Mouse (Mus musculus): Measurements from ENCODE around the gene Sema4d. TPM values are rescaled to one million over a fixed set of nuclear protein-coding genes. Genes with fewer than 3 reads are reported as not detected.
"Not testable (repeated sequence)": the region's sequence is repeated elsewhere in the genome, so short reads cannot be mapped to it uniquely, and the experiment has no call there.

Sema4d gene
- 6.8 and 7.1 TPM in 2 replicates for polyA plus RNA-seq (2016; fragmentation: Nextera tagmentation; extraction: Ambion mirVana)

DNA sequence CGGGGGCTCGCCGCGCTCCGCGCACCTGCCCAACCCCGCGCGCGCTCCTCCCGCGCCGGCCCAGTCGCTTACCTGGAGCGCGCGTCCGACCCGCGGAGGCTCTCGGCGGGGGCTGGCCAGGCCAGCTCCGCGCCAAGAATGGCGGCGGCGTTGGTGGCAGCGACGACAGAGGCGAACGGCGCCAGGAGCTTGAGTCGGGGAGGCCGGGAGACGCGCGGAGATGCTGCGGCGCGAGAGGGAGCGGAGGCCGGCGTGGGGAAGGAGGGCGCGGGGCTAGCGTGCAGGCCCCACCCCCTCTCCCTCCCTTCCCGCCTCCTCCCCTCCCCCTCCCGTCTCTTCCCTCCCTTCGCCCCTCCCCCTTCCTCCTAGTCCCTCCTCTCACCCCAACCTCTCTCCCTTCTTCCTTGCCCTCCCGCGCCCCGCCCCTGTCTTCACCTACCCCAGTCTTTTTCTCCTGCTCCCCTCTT lies at the start of gene Sema4d:
Gene Sema4d (minus strand): TSS at position 323 of the 467 bp plus-strand sequence.
- Histone ChIP-seq H3K9me3 (no peaks in the 10 kb centered on the region), H3K27me3 (peaks cover 16% of the 10 kb centered on the region), H3K4me1 (peaks cover 19% of the 10 kb centered on the region), H3K9ac (peak within 1 kb of the TSS; percentile 69), H3K36me3 (no peaks in the 10 kb centered on the region), H3K27ac (peak within 1 kb of the TSS; percentile 23; the same call in 1 of the 2 replicates), H3K4me3 (peak within 1 kb of the TSS; percentile 81), H3K4me2 (replicated peaks) (peak within 1 kb of the TSS; percentile 94)
- ATAC-seq (ENCODE audit: insufficient number of reproducible peaks, insufficient read depth, low FRiP score, low TSS enrichment) = 0 out of 2 replicates have a peak, but pooled peaks have one; percentile 37
- WGBS = 0% methylated on average over 42 of the region's 52 CpGs

DNA sequence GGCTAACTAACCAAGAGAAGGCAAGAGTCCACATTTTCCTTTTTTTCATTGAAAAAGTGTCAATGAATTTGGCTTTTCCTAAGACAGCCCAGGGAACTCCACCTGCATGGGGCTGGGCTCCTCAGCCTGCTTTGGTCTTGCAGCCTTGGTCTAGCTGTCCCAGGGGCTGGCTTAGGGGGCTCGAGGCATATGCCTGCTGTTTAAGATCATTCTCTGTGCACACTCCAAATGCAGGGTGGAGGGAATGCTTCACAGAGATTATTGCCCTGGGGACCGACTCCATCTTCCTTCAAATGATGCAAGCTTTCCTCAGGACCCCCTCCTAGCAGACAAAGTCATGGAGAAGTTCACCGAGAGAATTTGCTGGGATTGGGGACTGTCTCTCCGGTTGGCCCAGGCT lies 49.8 kb upstream of the Sema4d start:
- Histone ChIP-seq H3K27me3 (peaks cover 5% of the 10 kb centered on the region; the same call in 1 of the 2 replicates), H3K9ac (no peak overlapping the region), H3K4me3 (no peak overlapping the region), H3K36me3 (no peaks in the 10 kb centered on the region), H3K4me1 (peaks cover 40% of the 10 kb centered on the region), H3K4me2 (replicated peaks) (no peak overlapping the region), H3K9me3 (no peaks in the 10 kb centered on the region), H3K27ac (no peak overlapping the region)
- 63% methylated on average over 4 of the region's 4 CpGs for WGBS
- ATAC-seq (ENCODE audit: insufficient number of reproducible peaks, insufficient read depth, low FRiP score, low TSS enrichment) = no peak

DNA sequence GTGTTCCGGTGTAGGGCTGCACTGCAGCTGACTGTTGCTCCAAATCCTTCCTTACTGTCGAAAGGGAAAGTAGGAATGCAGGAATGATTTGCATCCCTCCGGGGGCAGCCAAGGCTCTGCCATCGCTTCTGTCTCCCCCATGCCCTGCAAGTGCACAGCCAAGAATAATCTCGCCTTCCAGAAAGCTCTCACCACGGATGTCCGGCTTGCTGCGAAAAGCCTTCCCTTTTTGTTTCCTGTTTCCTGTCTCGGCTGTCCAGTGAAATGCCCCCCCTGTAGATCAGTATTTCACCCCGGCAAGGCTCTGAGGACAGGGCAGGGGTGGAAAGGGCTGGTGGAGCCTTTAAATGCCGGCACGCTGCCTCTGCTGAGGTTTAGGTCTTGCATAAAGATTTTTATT lies 49.2 kb upstream of the Sema4d start:
- Histone ChIP-seq H3K4me3 (no peak overlapping the region), H3K4me1 (peaks cover 38% of the 10 kb centered on the region), H3K9ac (no peak overlapping the region), H3K4me2 (replicated peaks) (peak overlapping the region; percentile 30), H3K27ac (0 out of 2 replicates have a peak overlapping the region, but pooled peaks have one; percentile 42), H3K36me3 (no peaks in the 10 kb centered on the region), H3K27me3 (peaks cover 5% of the 10 kb centered on the region; the same call in 1 of the 2 replicates), H3K9me3 (no peaks in the 10 kb centered on the region)
- 7% methylated on average over 12 of the region's 12 CpGs for WGBS
- ATAC-seq (ENCODE audit: insufficient number of reproducible peaks, insufficient read depth, low FRiP score, low TSS enrichment) = no peak

DNA sequence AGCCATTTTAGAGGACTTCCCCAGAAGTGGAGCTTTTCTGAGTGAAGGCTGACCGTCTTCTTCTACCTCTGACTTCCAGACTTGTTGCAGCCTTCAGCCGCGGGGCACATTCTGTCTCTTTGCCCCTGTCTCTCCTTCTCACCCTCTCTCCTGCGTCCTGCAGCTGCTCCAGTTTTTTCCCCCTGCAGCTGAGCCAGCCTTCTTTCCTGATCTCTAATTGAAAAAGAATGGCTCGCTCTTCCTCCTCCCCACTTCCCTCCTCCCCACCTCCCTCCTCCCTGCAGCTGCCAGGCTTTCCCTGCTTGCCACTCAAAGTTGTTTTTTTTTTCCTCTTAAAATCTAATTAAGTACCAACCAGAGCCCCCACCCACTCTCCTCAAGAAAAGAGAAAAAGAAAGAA lies 48.6 kb upstream of the Sema4d start:
- peaks cover 36% of the 10 kb centered on the region for H3K4me1 ChIP-seq
- no peak for ATAC-seq (ENCODE audit: insufficient number of reproducible peaks, insufficient read depth, low FRiP score, low TSS enrichment)
- peaks cover 5% of the 10 kb centered on the region; the same call in 1 of the 2 replicates for H3K27me3 ChIP-seq
- H3K4me3 ChIP-seq = no peak overlapping the region
- 4% methylated on average over 5 of the region's 5 CpGs for WGBS
- peak overlapping the region; percentile 30 for H3K4me2 ChIP-seq (replicated peaks)
- no peak overlapping the region for H3K9ac ChIP-seq
- H3K27ac ChIP-seq = peak overlapping the region; percentile 67
- no peaks in the 10 kb centered on the region for H3K36me3 ChIP-seq
- no peaks in the 10 kb centered on the region for H3K9me3 ChIP-seq

DNA sequence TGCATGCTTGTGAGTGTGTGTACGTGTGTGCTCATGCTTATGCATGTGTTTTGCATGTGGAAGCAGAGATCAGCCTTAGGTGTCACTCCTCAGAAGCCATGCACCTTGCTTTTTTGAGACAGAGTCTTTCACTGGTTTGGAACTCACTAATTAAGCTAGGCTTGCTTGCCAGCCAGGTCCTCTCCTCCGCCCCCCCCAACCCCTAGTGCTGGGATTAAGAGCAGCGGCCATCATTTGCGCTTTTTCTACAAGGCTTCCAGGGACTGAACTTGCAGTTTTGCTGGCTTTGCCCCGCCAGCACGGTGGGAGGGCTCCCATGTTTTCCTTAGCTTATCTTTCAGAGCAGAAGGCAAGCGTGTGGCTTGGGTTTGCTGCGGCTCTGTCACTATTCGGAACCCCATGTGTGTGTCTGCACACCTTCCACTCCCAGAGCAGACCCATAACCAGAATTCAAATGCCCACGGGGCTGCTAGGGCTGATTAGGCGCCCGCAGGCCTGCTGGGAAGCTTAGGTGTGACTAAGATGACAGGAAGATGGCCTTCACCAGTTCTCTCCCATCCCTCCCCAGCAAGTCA lies 48.1 kb upstream of the Sema4d start:
- no peak for ATAC-seq (ENCODE audit: insufficient number of reproducible peaks, insufficient read depth, low FRiP score, low TSS enrichment)
- H3K4me3 ChIP-seq = no peak overlapping the region

DNA sequence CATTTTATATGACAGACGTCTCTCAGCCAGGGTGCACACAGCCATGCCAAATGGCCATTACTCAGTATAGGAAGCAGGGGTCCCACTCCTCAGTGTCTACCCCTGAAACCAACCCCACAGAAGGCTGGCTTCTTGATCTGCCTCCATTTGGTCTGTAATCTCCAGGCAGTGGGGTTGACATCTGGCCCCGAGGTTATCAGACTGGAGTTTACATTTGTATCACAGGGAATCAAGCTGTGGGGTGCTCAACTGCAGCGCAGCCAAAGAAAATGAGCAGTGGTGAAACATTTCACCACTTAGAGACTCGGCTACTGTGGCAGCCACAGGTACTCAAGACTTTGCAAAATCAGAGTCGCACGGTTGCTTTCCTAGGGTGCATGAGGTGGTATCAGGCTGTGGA lies 47.2 kb upstream of the Sema4d start:
- H3K4me3 ChIP-seq = no peak overlapping the region
- 38% methylated on average over 6 of the region's 6 CpGs for WGBS

More for the DNA sequence above, 48.1 kb upstream of the Sema4d start:
- no peak overlapping the region for H3K9ac ChIP-seq
- H3K9me3 ChIP-seq = no peaks in the 10 kb centered on the region
- peaks cover 36% of the 10 kb centered on the region for H3K4me1 ChIP-seq
- peaks cover 5% of the 10 kb centered on the region; the same call in 1 of the 2 replicates for H3K27me3 ChIP-seq
- WGBS = 9% methylated on average over 12 of the region's 12 CpGs
- no peaks in the 10 kb centered on the region for H3K36me3 ChIP-seq
- peak overlapping the region; percentile 67 for H3K27ac ChIP-seq
- peak overlapping the region; percentile 30 for H3K4me2 ChIP-seq (replicated peaks)

DNA sequence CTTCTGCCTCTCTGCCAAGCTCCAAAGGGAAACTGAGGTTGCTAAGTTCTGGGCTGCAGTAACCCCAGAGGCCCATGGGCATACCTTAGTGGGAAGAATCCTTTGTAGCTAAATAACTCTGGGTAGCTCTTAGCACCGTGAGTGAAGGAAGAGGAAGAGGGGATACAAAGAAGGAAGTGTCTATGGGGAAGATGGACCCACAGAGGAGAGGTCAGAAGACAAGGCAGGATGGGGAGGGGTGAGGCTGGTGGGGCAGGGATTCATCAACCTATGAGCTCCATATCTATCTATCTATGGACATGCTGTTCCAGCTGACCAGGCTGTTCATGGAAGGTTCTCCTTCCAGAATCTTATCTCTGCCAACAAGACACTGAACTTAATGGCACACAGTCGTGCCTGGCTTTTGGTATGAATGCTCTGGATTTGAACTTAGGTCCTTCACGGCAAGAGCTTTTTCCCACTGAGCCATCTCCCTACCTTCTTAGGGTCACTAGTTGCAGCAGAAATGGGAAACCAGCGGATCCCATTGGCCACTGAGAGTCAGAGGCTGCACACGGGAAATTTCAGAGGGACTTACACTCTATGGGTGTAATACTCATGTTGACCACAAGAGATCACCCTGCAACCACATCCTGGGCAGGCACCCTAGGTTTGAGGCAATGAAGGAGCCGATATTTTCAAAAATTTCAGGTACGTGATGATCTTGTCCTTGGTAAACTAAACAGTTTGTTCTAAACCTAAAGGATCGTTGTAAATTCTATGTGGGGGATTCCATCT lies 45.9 kb upstream of the Sema4d start:
- H3K4me2 ChIP-seq (replicated peaks) = no peak overlapping the region
- no peaks in the 10 kb centered on the region for H3K9me3 ChIP-seq
- H3K4me1 ChIP-seq = peaks cover 32% of the 10 kb centered on the region
- no peaks in the 10 kb centered on the region for H3K36me3 ChIP-seq
- no peak overlapping the region for H3K9ac ChIP-seq
- no peak overlapping the region for H3K27ac ChIP-seq
- ATAC-seq (ENCODE audit: insufficient number of reproducible peaks, insufficient read depth, low FRiP score, low TSS enrichment) = no peak
- peaks cover 5% of the 10 kb centered on the region; the same call in 1 of the 2 replicates for H3K27me3 ChIP-seq
- no peak overlapping the region for H3K4me3 ChIP-seq
- WGBS = 17% methylated on average over 8 of the region's 8 CpGs

More for the DNA sequence above, 47.2 kb upstream of the Sema4d start:
- no peaks in the 10 kb centered on the region for H3K9me3 ChIP-seq
- H3K4me1 ChIP-seq = peaks cover 36% of the 10 kb centered on the region
- no peak overlapping the region for H3K9ac ChIP-seq
- no peak overlapping the region for H3K4me2 ChIP-seq (replicated peaks)
- H3K27ac ChIP-seq = no peak overlapping the region
- no peak for ATAC-seq (ENCODE audit: insufficient number of reproducible peaks, insufficient read depth, low FRiP score, low TSS enrichment)
- H3K36me3 ChIP-seq = no peaks in the 10 kb centered on the region
- peaks cover 5% of the 10 kb centered on the region; the same call in 1 of the 2 replicates for H3K27me3 ChIP-seq

DNA sequence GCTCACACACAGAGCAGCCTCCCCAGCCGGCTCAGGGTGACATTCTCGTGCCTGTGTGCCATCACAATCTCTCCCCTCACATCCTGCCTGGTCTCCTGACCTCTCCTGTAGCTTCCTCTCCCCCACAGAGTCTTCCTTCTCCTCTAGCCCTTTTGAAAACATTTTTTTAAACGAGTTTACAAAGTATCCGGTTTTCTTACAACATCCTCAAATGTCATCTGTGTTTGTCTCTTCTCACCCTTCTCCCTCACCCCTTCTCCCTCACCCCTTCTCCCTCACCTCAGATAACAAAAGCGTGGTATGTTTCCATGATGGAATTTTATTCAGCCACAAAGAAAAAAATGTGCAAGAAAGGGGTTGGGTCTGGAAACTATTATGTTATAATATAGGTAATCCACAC lies 43.9 kb upstream of the Sema4d start:
- 18% methylated on average over 5 of the region's 5 CpGs for WGBS
- Histone ChIP-seq H3K9ac (no peak overlapping the region), H3K27me3 (no peaks in the 10 kb centered on the region), H3K9me3 (no peaks in the 10 kb centered on the region), H3K4me1 (peaks cover 16% of the 10 kb centered on the region), H3K36me3 (no peaks in the 10 kb centered on the region), H3K4me3 (no peak overlapping the region), H3K4me2 (replicated peaks) (no peak overlapping the region), H3K27ac (no peak overlapping the region)
- no peak for ATAC-seq (ENCODE audit: insufficient number of reproducible peaks, insufficient read depth, low FRiP score, low TSS enrichment)

DNA sequence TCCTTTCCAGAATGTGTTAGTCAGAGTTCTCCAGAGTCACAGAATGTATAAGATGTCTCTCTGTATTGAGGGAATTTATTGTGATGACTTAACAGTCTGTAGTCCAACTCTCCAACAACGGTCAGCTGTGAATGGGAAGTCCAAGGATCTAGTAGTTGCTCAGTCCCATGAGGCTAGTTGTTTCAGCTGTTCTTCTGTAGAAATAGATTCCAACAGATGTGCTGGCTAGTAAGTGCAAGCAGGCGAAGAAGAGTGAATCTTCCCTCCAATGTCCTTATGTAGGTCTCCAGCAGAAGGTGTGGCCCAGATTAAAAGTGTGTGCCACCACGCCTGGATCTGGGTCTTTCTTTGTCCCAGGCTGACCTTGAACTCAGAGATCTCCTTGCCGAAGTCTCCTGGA lies 41.7 kb upstream of the Sema4d start:
- not testable (repeated sequence) for H3K27ac ChIP-seq; H3K4me2 ChIP-seq (replicated peaks); H3K27me3 ChIP-seq; H3K9me3 ChIP-seq; H3K9ac ChIP-seq; ATAC-seq (ENCODE audit: insufficient number of reproducible peaks, insufficient read depth, low FRiP score, low TSS enrichment); H3K36me3 ChIP-seq; H3K4me3 ChIP-seq; H3K4me1 ChIP-seq
- 83% methylated on average over 4 of the region's 4 CpGs for WGBS

DNA sequence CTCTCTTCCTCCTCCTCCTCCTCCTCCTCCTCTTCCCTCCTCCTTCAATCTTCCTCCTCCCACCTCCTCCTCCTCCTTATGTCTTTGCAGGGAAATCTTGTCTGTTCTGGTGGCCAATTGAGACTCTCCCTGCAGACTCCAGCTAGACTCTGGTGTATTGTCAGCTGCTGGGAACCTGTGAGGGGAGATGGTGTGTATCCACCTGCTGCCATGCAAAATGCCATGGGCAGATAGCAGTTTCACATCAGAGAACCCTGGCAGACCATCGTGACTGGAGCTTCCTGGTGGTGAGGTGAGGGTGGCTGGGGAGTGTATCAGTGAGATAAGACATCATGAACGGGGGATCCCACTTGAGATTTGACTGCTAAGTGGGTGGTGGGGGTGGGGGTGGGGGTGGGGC lies 41.0 kb upstream of the Sema4d start:
- no peaks in the 10 kb centered on the region for H3K9me3 ChIP-seq
- H3K4me1 ChIP-seq = 0 out of 2 replicates have a peak, but pooled peaks cover 4% of the 10 kb centered on the region
- H3K4me2 ChIP-seq (replicated peaks) = no peak overlapping the region
- no peak overlapping the region for H3K4me3 ChIP-seq
- H3K27me3 ChIP-seq = no peaks in the 10 kb centered on the region
- H3K36me3 ChIP-seq = no peaks in the 10 kb centered on the region
- H3K9ac ChIP-seq = no peak overlapping the region
- H3K27ac ChIP-seq = no peak overlapping the region
- ATAC-seq (ENCODE audit: insufficient number of reproducible peaks, insufficient read depth, low FRiP score, low TSS enrichment) = no peak
- WGBS = 54% methylated on average over 2 of the region's 2 CpGs

DNA sequence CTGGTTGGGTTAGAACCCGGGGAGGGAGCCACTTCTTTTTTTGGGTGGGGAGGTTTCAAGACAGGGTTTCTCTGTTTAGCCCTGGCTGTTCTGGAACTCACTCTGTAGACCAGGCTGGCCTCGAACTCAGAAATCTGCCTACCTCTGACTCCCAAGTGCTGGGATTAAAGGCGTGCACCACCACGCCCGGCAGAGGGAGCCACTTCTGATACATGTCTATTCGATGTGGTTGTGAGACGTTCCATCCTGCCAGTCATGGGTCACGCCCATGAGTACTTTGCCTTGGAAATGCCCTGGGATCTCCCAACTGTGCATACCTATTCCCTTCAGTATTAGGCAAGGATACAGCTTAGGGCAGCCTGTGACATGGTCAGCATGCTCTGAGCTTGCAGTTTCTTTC lies 40.5 kb upstream of the Sema4d start:
- H3K4me1 ChIP-seq; ATAC-seq (ENCODE audit: insufficient number of reproducible peaks, insufficient read depth, low FRiP score, low TSS enrichment); H3K4me3 ChIP-seq; H3K9me3 ChIP-seq; H3K36me3 ChIP-seq; H3K4me2 ChIP-seq (replicated peaks); H3K27ac ChIP-seq; H3K9ac ChIP-seq; H3K27me3 ChIP-seq: not testable (repeated sequence)
- WGBS = 70% methylated on average over 8 of the region's 8 CpGs

DNA sequence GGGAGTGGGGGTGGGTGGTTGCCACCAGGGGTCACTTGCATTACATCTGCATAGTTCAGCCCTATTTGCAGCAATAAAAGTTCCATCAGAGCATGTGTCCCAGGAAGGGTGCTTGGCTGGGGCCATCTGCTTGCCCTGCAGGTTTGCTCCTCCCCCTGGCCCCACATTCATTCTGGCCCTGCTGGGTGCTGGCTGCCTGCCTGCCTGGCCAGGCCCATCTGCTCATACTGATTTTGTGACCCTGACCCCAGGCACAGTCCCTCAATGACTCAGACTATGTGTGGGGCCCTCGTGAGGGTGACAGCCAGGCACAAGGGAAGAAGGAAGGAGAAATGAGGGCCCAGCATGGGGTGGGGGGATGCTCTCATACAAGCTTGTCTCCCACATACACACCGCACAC lies 40.1 kb upstream of the Sema4d start:
- Histone ChIP-seq H3K9ac (no peak overlapping the region), H3K9me3 (no peaks in the 10 kb centered on the region), H3K27ac (no peak overlapping the region), H3K27me3 (no peaks in the 10 kb centered on the region), H3K36me3 (no peaks in the 10 kb centered on the region), H3K4me1 (0 out of 2 replicates have a peak, but pooled peaks cover 4% of the 10 kb centered on the region), H3K4me3 (no peak overlapping the region), H3K4me2 (replicated peaks) (no peak overlapping the region)
- WGBS = 59% methylated on average over 2 of the region's 2 CpGs
- peak; percentile 17; the same call in 1 of the 2 replicates for ATAC-seq (ENCODE audit: insufficient number of reproducible peaks, insufficient read depth, low FRiP score, low TSS enrichment)

Measured in embryonic facial prominence, embryonic 12.5 days (tissue).